Comparison of ENCODE assay signal across 12 mouse cellular contexts in genomic region chr10:87351400-87352172, GRCm38 (mm10).
DNase-seq lines count a peak whose midpoint lies in the region; ATAC-seq lines count a peak whose summit lies in the region.
"Had no signal": no experiment of that assay in that cellular context is flagged by ENCODE, and none has a peak within 500 bp of the region (broad histone marks: within the 10 kb centered on the region; RNA-seq: fewer than 3 reads in every experiment).

No protein-coding gene starts in this region.

- peak overlapping the region; percentile 6; the same call in 1 of the 2 replicates for H3K27ac ChIP-seq in embryonic facial prominence, embryonic 10.5 days (replicated peaks)
- peak overlapping the region; percentile 71 for H3K27ac ChIP-seq in forebrain, embryonic 16.5 days (ENCODE audit: low read length)
- peak overlapping the region; percentile 78 for H3K27ac ChIP-seq in neural tube, embryonic 13.5 days (replicated peaks)

- no peaks in the 10 kb centered on the region for H3K27me3 ChIP-seq in embryonic facial prominence, embryonic 10.5 days (replicated peaks; ENCODE audit: low read depth, poor library complexity, severe bottlenecking)
- no peaks in the 10 kb centered on the region for H3K27me3 ChIP-seq in forebrain, embryonic 16.5 days (replicated peaks; ENCODE audit: control insufficient read depth, insufficient read depth, low read length)
- H3K27me3 ChIP-seq in neural tube, embryonic 13.5 days: no peaks in the 10 kb centered on the region

- no peaks in the 10 kb centered on the region for H3K9me3 ChIP-seq in embryonic facial prominence, embryonic 10.5 days
- no peaks in the 10 kb centered on the region for H3K9me3 ChIP-seq in forebrain, embryonic 16.5 days (ENCODE audit: control insufficient read depth, low read length)
- no peaks in the 10 kb centered on the region for H3K9me3 ChIP-seq in neural tube, embryonic 13.5 days

- H3K4me2 ChIP-seq in forebrain, embryonic 16.5 days (ENCODE audit: low read length): peak overlapping the region; percentile 51
- peak overlapping the region; percentile 51 for H3K4me2 ChIP-seq in neural tube, embryonic 13.5 days

- H3K36me3 ChIP-seq in embryonic facial prominence, embryonic 10.5 days (replicated peaks): no peaks in the 10 kb centered on the region
- no peaks in the 10 kb centered on the region for H3K36me3 ChIP-seq in forebrain, embryonic 16.5 days (ENCODE audit: control insufficient read depth, insufficient read depth)
- H3K36me3 ChIP-seq in neural tube, embryonic 13.5 days: no peaks in the 10 kb centered on the region
- H3K36me3 ChIP-seq: G1E had no signal

- H3K4me1 ChIP-seq in embryonic facial prominence, embryonic 10.5 days: peaks cover 16% of the 10 kb centered on the region
- peaks cover 16% of the 10 kb centered on the region for H3K4me1 ChIP-seq in forebrain, embryonic 16.5 days (replicated peaks; ENCODE audit: control insufficient read depth, insufficient read depth, low read length)
- peaks cover 21% of the 10 kb centered on the region for H3K4me1 ChIP-seq in neural tube, embryonic 13.5 days (replicated peaks)

- H3K4me3 ChIP-seq in embryonic facial prominence, embryonic 10.5 days: no peak overlapping the region
- H3K4me3 ChIP-seq in forebrain, embryonic 16.5 days (replicated peaks; ENCODE audit: low read length): peak overlapping the region; percentile 21
- peak overlapping the region; percentile 11 for H3K4me3 ChIP-seq in neural tube, embryonic 13.5 days

- peak; percentile 96 for ATAC-seq in forebrain, embryonic 16.5 days
- ATAC-seq in neural tube, embryonic 13.5 days (ENCODE audit: low read depth): peak; percentile 89
- ATAC-seq in megakaryocyte, adult 5-6 weeks (ENCODE audit: poor library complexity, severe bottlenecking): no peak
- ATAC-seq in erythroid progenitor cell, adult 5-6 weeks (replicated peaks; ENCODE audit: low FRiP score, poor library complexity, severe bottlenecking): no peak
- ATAC-seq: liver, postnatal 0 days had no signal

- 69% methylated on average over 19 of the region's 19 CpGs for WGBS in embryonic facial prominence, embryonic 10.5 days
- 14% methylated on average over 19 of the region's 19 CpGs for WGBS in forebrain, embryonic 16.5 days
- WGBS in neural tube, embryonic 13.5 days: 22% methylated on average over 19 of the region's 19 CpGs

- H3K9ac ChIP-seq in forebrain, embryonic 16.5 days (replicated peaks; ENCODE audit: low read depth, low read length): peak overlapping the region; percentile 23
- H3K9ac ChIP-seq in neural tube, embryonic 13.5 days: peak overlapping the region; percentile 45
- H3K9ac ChIP-seq: liver, postnatal 0 days had no signal

- DNase-seq in embryonic facial prominence, embryonic 10.5 days (ENCODE audit: low spot score): no peak
- peak; percentile 19 to 48 for DNase-seq in layer of hippocampus, postnatal 10 days (ENCODE audit: low spot score in 2 of 2)
- no peak for DNase-seq in thymus, postnatal 0 days (ENCODE audit: low spot score)
- DNase-seq: adrenal gland, adult 2 months; heart, postnatal 14 days; liver, postnatal 0 days; spleen, adult 18-20 months had no signal

Comparison
In these comparisons a context has a peak if more than half of its experiments do, and no peak if none do; other contexts are left out.
1. DNase-seq: peak in layer of hippocampus, postnatal 10 days (2 of 2); none in embryonic facial prominence, embryonic 10.5 days (single experiment) and thymus, postnatal 0 days (single experiment).
2. H3K27ac ChIP-seq: peak in every context shown above with its lines; median percentile 78 in neural tube, embryonic 13.5 days; 71 in forebrain, embryonic 16.5 days; 6 in embryonic facial prominence, embryonic 10.5 days.
3. ATAC-seq: peak in forebrain, embryonic 16.5 days (single experiment) and neural tube, embryonic 13.5 days (single experiment); none in megakaryocyte, adult 5-6 weeks (single experiment) and erythroid progenitor cell, adult 5-6 weeks (single experiment).